8 mouse cellular contexts compared by ENCODE assay signal in genomic region chr5:124424723-124425411, GRCm38 (mm10). TPM values are rescaled to one million over a fixed set of nuclear protein-coding genes. Genes with fewer than 3 reads are reported as not detected.
DNase-seq lines count a peak whose midpoint lies in the region; ATAC-seq and TF ChIP-seq lines count a peak whose summit lies in the region.

No protein-coding gene starts in this region.

- H3K27me3 ChIP-seq in Patski: no peaks in the 10 kb centered on the region
- no peaks in the 10 kb centered on the region for H3K27me3 ChIP-seq in forebrain, embryonic 14.5 days (replicated peaks; ENCODE audit: control insufficient read depth, insufficient read depth, low read length)
- no peaks in the 10 kb centered on the region for H3K27me3 ChIP-seq in liver, embryonic 12.5 days (replicated peaks)
- H3K27me3 ChIP-seq in neural tube, embryonic 14.5 days (ENCODE audit: control insufficient read depth, insufficient read depth, low read length): no peaks in the 10 kb centered on the region

- intact Hi-C loops in left cerebral cortex, adult 2 months (cut with DNase I): loop anchor here (1.0 kb wide), 1 partner anchor 114 kb away; no protein-coding TSS in a partner anchor

- in situ Hi-C loops in Patski (cut with MboI; ENCODE audit: low pct_unique_long_range_greater_than_20kb): loop anchor here (25.0 kb wide), 1 partner anchor 437 kb away; the partner anchor contains the start of genes Ccdc92 and Zfp664

- H3K4me3 ChIP-seq in left cerebral cortex, adult 2 months: peak overlapping the region; percentile 77
- H3K4me3 ChIP-seq in forebrain, embryonic 14.5 days (ENCODE audit: low read depth, low read length): peak overlapping the region; percentile 99
- H3K4me3 ChIP-seq in liver, embryonic 12.5 days: peak overlapping the region; percentile 86
- H3K4me3 ChIP-seq in neural tube, embryonic 14.5 days (ENCODE audit: low read depth, low read length): peak overlapping the region; percentile 95

- WGBS in forebrain, embryonic 14.5 days: under 1% methylated on average over 63 of the region's 63 CpGs
- WGBS in liver, embryonic 12.5 days (ENCODE audit: insufficient replicate concordance): 2% methylated on average over 63 of the region's 63 CpGs
- under 1% methylated on average over 63 of the region's 63 CpGs for WGBS in neural tube, embryonic 14.5 days

- H3K9ac ChIP-seq in forebrain, embryonic 14.5 days (ENCODE audit: low read length): peak overlapping the region; percentile 94
- H3K9ac ChIP-seq in liver, embryonic 12.5 days: peak overlapping the region; percentile 98
- peak overlapping the region; percentile 81 for H3K9ac ChIP-seq in neural tube, embryonic 14.5 days (replicated peaks; ENCODE audit: low read depth, low read length)

- ATAC-seq in Patski: peak; percentile 24
- peak; percentile 72 for ATAC-seq in forebrain, embryonic 14.5 days
- ATAC-seq in inflammation-experienced regulatory T-cells, adult 6 months: peak; percentile 15
- peak; percentile 52 for ATAC-seq in liver, embryonic 12.5 days
- ATAC-seq in neural tube, embryonic 14.5 days (ENCODE audit: low read depth): peak; percentile 80

- peak overlapping the region; percentile 91 for H3K27ac ChIP-seq in left cerebral cortex, adult 2 months
- peak overlapping the region; percentile 75 for H3K27ac ChIP-seq in forebrain, embryonic 14.5 days (ENCODE audit: low read depth, low read length)
- peak overlapping the region; percentile 91 for H3K27ac ChIP-seq in liver, embryonic 12.5 days
- peak overlapping the region; percentile 77 for H3K27ac ChIP-seq in neural tube, embryonic 14.5 days (ENCODE audit: low read depth, low read length)

- no peaks in the 10 kb centered on the region for H3K9me3 ChIP-seq in forebrain, embryonic 14.5 days (replicated peaks; ENCODE audit: control insufficient read depth, low read length)
- no peaks in the 10 kb centered on the region for H3K9me3 ChIP-seq in liver, embryonic 12.5 days (replicated peaks)
- no peaks in the 10 kb centered on the region for H3K9me3 ChIP-seq in neural tube, embryonic 14.5 days (ENCODE audit: control insufficient read depth, low read length)

- TF ChIP-seq CTCF in left cerebral cortex, adult 2 months (IDR thresholded peaks at IDR 0.05): no peak
- TF ChIP-seq CTCF in Patski (IDR thresholded peaks at IDR 0.05): no peak

- DNase-seq in left cerebral cortex, adult 2 months (ENCODE audit: extremely low spot score in 1 of 2, low spot score in 2 of 2): peak; percentile 26 to 28
- no peak for DNase-seq in left cerebral cortex, adult 11 months (ENCODE audit: low spot score)
- no peak for DNase-seq in Patski (ENCODE audit: low read depth, low spot score)
- DNase-seq in forebrain, embryonic 14.5 days (ENCODE audit: low spot score): peak; percentile 5
- DNase-seq in urinary bladder, postnatal 25 days (ENCODE audit: low spot score): peak; percentile 36

- H3K4me2 ChIP-seq in forebrain, embryonic 14.5 days (ENCODE audit: low read length): peak overlapping the region; percentile 91
- peak overlapping the region; percentile 93 for H3K4me2 ChIP-seq in liver, embryonic 12.5 days
- peak overlapping the region; percentile 92 for H3K4me2 ChIP-seq in neural tube, embryonic 14.5 days (ENCODE audit: low read depth, low read length)

- no peaks in the 10 kb centered on the region for H3K36me3 ChIP-seq in forebrain, embryonic 14.5 days (ENCODE audit: control insufficient read depth, insufficient read depth, low read length)
- H3K36me3 ChIP-seq in liver, embryonic 12.5 days: peaks cover 10% of the 10 kb centered on the region
- H3K36me3 ChIP-seq in neural tube, embryonic 14.5 days (ENCODE audit: control insufficient read depth, insufficient read depth, low read length): no peaks in the 10 kb centered on the region

- H3K4me1 ChIP-seq in forebrain, embryonic 14.5 days (ENCODE audit: control insufficient read depth, insufficient read depth, low read length): peaks cover 8% of the 10 kb centered on the region
- H3K4me1 ChIP-seq in liver, embryonic 12.5 days: peaks cover 46% of the 10 kb centered on the region
- peaks cover 14% of the 10 kb centered on the region for H3K4me1 ChIP-seq in neural tube, embryonic 14.5 days (ENCODE audit: control insufficient read depth, insufficient read depth, low read length)

- POLR2A ChIA-PET in Patski (lab: Charles Lee): interaction anchor here (0.6 to 1.5 kb wide), 3 partner anchors 55 to 122 kb away, joined by 3 to 5 read pairs (median 3); no protein-coding TSS in a partner anchor

- CTCF ChIA-PET in Patski (lab: Charles Lee): no interaction called here

RNA-seq across cellular contexts. Expression of gene Sbno1, which starts 0.9 kb away (rescaled TPM):
- total RNA-seq in left cerebral cortex, adult 2 months (2021): 100 to 1,000 TPM; 180 to 185 TPM
- 59.0 TPM for polyA plus RNA-seq in Patski (2021)
- 64.7 and 85.1 TPM in 2 replicates for polyA plus RNA-seq in forebrain, embryonic 14.5 days (2014; fragmentation: Nextera tagmentation; extraction: Ambion mirVana)
- 100 to 1,000 TPM; 127 to 199 (median 163) TPM for polyA plus RNA-seq in inflammation-experienced regulatory T-cells, adult 6 months (2017; shearing (Covaris generic))
- polyA plus RNA-seq in liver, embryonic 12.5 days (2016; fragmentation: Nextera tagmentation; extraction: Ambion mirVana): 60.1 and 65.7 TPM in 2 replicates
- 101 and 102 TPM in 2 replicates for polyA plus RNA-seq in neural tube, embryonic 14.5 days (2014; fragmentation: Nextera tagmentation; extraction: Ambion mirVana)

RNA-seq across cellular contexts. Expression of gene Kmt5a, which starts 14.9 kb away (rescaled TPM):
- 10 to 100 TPM; 60.9 to 74.6 TPM for total RNA-seq in left cerebral cortex, adult 2 months (2021)
- 174 TPM for polyA plus RNA-seq in Patski (2021)
- polyA plus RNA-seq in forebrain, embryonic 14.5 days (2014; fragmentation: Nextera tagmentation; extraction: Ambion mirVana): 21.7 and 24.2 TPM in 2 replicates
- polyA plus RNA-seq in inflammation-experienced regulatory T-cells, adult 6 months (2017; shearing (Covaris generic)): 10 to 100 TPM; 19.3 to 33.6 (median 23.2) TPM
- 85.3 and 95.9 TPM in 2 replicates for polyA plus RNA-seq in liver, embryonic 12.5 days (2016; fragmentation: Nextera tagmentation; extraction: Ambion mirVana)
- polyA plus RNA-seq in neural tube, embryonic 14.5 days (2014; fragmentation: Nextera tagmentation; extraction: Ambion mirVana): 15.9 and 21.5 TPM in 2 replicates

RNA-seq across cellular contexts. Expression of gene Rilpl2, which starts 53.3 kb away (rescaled TPM):
- 10 to 100 TPM; 17.9 to 21.0 TPM for total RNA-seq in left cerebral cortex, adult 2 months (2021)
- polyA plus RNA-seq in Patski (2021): 75.6 TPM
- 29.4 and 31.7 TPM in 2 replicates for polyA plus RNA-seq in forebrain, embryonic 14.5 days (2014; fragmentation: Nextera tagmentation; extraction: Ambion mirVana)
- polyA plus RNA-seq in inflammation-experienced regulatory T-cells, adult 6 months (2017; shearing (Covaris generic)): 10 to 100 TPM; 56.2 to 88.3 (median 67.1) TPM
- polyA plus RNA-seq in liver, embryonic 12.5 days (2016; fragmentation: Nextera tagmentation; extraction: Ambion mirVana): 9.4 and 11.5 TPM in 2 replicates
- 22.9 and 28.7 TPM in 2 replicates for polyA plus RNA-seq in neural tube, embryonic 14.5 days (2014; fragmentation: Nextera tagmentation; extraction: Ambion mirVana)

RNA-seq across cellular contexts. Expression of gene Snrnp35, which starts 58.1 kb away (rescaled TPM):
- 10 to 100 TPM; 19.9 to 20.8 TPM for total RNA-seq in left cerebral cortex, adult 2 months (2021)
- 20.3 TPM for polyA plus RNA-seq in Patski (2021)
- 14.3 and 14.7 TPM in 2 replicates for polyA plus RNA-seq in forebrain, embryonic 14.5 days (2014; fragmentation: Nextera tagmentation; extraction: Ambion mirVana)
- 10 to 100 TPM in 1 of 3 experiments, 1 to 10 TPM in 2; 6.5 to 12.1 (median 9.7) TPM for polyA plus RNA-seq in inflammation-experienced regulatory T-cells, adult 6 months (2017; shearing (Covaris generic))
- polyA plus RNA-seq in liver, embryonic 12.5 days (2016; fragmentation: Nextera tagmentation; extraction: Ambion mirVana): 17.8 and 18.3 TPM in 2 replicates
- 8.9 and 12.0 TPM in 2 replicates for polyA plus RNA-seq in neural tube, embryonic 14.5 days (2014; fragmentation: Nextera tagmentation; extraction: Ambion mirVana)

Comparison
In these comparisons a context has a peak if more than half of its experiments do, and no peak if none do; other contexts are left out.
1. DNase-seq: peak in left cerebral cortex, adult 2 months (2 of 2), forebrain, embryonic 14.5 days (single experiment) and urinary bladder, postnatal 25 days (single experiment); none in left cerebral cortex, adult 11 months (single experiment) and Patski (single experiment).
2. ATAC-seq: peak in every context shown above with its lines; median percentile 80 in neural tube, embryonic 14.5 days; 72 in forebrain, embryonic 14.5 days; 52 in liver, embryonic 12.5 days; 24 in Patski; 15 in inflammation-experienced regulatory T-cells, adult 6 months.
3. Peak in every context shown above with its lines, with median percentiles within 50 percentile points of each other: H3K27ac ChIP-seq, H3K4me3 ChIP-seq, H3K4me2 ChIP-seq and H3K9ac ChIP-seq.